Mouse (Mus musculus): ENCODE results near the gene Ano6. TPM values are rescaled to one million over a fixed set of nuclear protein-coding genes. Genes with fewer than 3 reads are reported as not detected.
A peak's percentile ranks its signal among the peaks of the same experiment; 100 is the strongest.

The Ano6 gene
- polyA plus RNA-seq, 1 experiment = 54.5 TPM

GRCm38 (mm10) chr15:95787578-95787977, 3.1 kb upstream of the Ano6 start:
- no peaks in the 10 kb centered on the region for H3K36me3 ChIP-seq (ENCODE audit: control insufficient read depth, insufficient read depth)
- H3K4me3 ChIP-seq = no peak overlapping the region
- no peak overlapping the region for H3K4me2 ChIP-seq (ENCODE audit: low read depth)
- H3K79me2 ChIP-seq (ENCODE audit: control insufficient read depth, insufficient read depth) = peaks cover 18% of the 10 kb centered on the region
- H3ac ChIP-seq (ENCODE audit: control insufficient read depth, insufficient read length) = no peak overlapping the region
- TF ChIP-seq REST (IDR thresholded peaks at IDR 0.05; ENCODE audit: insufficient read depth, insufficient read length) (no peak), POLR2A (IDR thresholded peaks at IDR 0.05; ENCODE audit: insufficient read length, low read depth) (no peak), MYOD1 (IDR thresholded peaks at IDR 0.05; ENCODE audit: control insufficient read depth in 1 of 3, insufficient read length in 2 of 3, low read depth in 2 of 3) (no peak), TCF3 (IDR thresholded peaks at IDR 0.05; ENCODE audit: insufficient read length, low read depth) (no peak), MAX (IDR thresholded peaks at IDR 0.05; ENCODE audit: low read depth) (no peak), USF1 (IDR thresholded peaks at IDR 0.05; ENCODE audit: low read depth) (no peak), CEBPB (IDR thresholded peaks at IDR 0.05; ENCODE audit: insufficient read depth, poor library complexity, severe bottlenecking) (no peak), SRF (IDR thresholded peaks at IDR 0.05; ENCODE audit: control insufficient read depth, insufficient read length, low read depth) (no peak), MYOG (IDR thresholded peaks at IDR 0.05; ENCODE audit: control insufficient read depth in 1 of 3, insufficient read depth in 1 of 3, insufficient read length in 2 of 3, low read depth in 2 of 3) (no peak), TCF12 (IDR thresholded peaks at IDR 0.05; ENCODE audit: insufficient read depth, poor library complexity, severe bottlenecking) (no peak), E2F4 (IDR thresholded peaks at IDR 0.05; ENCODE audit: insufficient read depth) (no peak), POLR2AphosphoS2 (IDR thresholded peaks at IDR 0.05; ENCODE audit: insufficient read length, low read depth) (no peak)
- no peaks in the 10 kb centered on the region for H3K27me3 ChIP-seq (ENCODE audit: control insufficient read depth, insufficient read depth, insufficient read length)

DNA sequence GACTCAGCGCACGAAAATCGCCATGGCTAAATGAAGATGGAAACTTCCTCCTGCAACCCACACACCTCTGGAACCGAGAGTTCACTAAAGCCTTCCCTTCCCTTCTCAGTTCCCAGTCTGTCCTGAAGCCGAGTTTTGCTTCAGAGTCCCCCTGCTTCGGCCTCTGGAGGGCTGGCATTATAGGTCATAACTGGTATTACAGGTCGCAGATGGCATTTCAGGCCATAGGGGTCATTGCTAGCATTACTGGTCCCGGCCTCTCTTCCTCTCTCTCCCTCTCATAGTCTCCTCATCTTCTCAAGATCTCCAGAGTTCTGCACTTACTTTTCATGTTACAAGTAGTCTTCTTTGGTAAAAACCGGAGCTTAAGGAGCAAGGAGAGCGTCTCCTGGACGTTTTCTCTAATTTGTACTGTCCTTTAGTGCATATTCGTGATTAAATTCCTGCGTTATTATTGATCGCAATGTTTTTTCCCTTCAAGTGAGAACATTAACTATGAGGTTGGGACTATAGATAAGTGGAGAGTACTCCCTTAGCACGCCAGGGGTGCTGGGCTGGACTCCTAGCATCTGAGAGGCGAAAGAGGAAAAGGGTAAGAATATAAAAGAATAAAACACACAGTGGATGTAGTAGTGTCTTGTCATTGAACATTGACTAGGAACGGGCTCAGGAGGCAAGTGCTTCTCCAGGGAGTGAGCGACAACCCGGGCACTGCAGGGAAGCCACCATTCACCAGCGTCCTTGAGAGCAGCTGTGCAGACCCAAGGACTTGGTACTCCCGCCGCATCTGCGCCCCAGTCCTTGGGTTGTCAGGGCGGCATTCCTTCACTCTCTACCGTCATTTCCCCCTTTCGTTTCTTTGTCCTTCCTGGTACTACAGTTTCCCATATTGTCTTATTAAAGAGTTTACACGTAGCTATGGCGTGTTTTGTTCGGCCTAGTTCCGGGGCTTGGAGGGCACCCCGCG, 798 bp upstream of the Ano6 start:
- no peak for TF ChIP-seq TCF12 (IDR thresholded peaks at IDR 0.05; ENCODE audit: insufficient read depth, poor library complexity, severe bottlenecking)
- peak in 2 of 3 experiments; percentile 35 to 73 for TF ChIP-seq MYOG (IDR thresholded peaks at IDR 0.05; ENCODE audit: control insufficient read depth in 1 of 3, insufficient read depth in 1 of 3, insufficient read length in 2 of 3, low read depth in 2 of 3)
- no peak for TF ChIP-seq MAX (IDR thresholded peaks at IDR 0.05; ENCODE audit: low read depth)
- TF ChIP-seq TCF3 (IDR thresholded peaks at IDR 0.05; ENCODE audit: insufficient read length, low read depth) = no peak
- no peak for TF ChIP-seq REST (IDR thresholded peaks at IDR 0.05; ENCODE audit: insufficient read depth, insufficient read length)
- TF ChIP-seq E2F4 (IDR thresholded peaks at IDR 0.05; ENCODE audit: insufficient read depth) = no peak
- TF ChIP-seq POLR2A (IDR thresholded peaks at IDR 0.05; ENCODE audit: insufficient read length, low read depth) = no peak
- TF ChIP-seq USF1 (IDR thresholded peaks at IDR 0.05; ENCODE audit: low read depth) = no peak
- TF ChIP-seq SRF (IDR thresholded peaks at IDR 0.05; ENCODE audit: control insufficient read depth, insufficient read length, low read depth) = no peak
- no peak for TF ChIP-seq POLR2AphosphoS2 (IDR thresholded peaks at IDR 0.05; ENCODE audit: insufficient read length, low read depth)
- TF ChIP-seq MYOD1 (IDR thresholded peaks at IDR 0.05; ENCODE audit: control insufficient read depth in 1 of 3, insufficient read length in 2 of 3, low read depth in 2 of 3) = peak in 2 of 3 experiments; percentile 46 to 52
- TF ChIP-seq CEBPB (IDR thresholded peaks at IDR 0.05; ENCODE audit: insufficient read depth, poor library complexity, severe bottlenecking) = no peak
- Histone ChIP-seq H3ac (ENCODE audit: control insufficient read depth, insufficient read length) (peak overlapping the region; percentile 68), H3K4me2 (ENCODE audit: low read depth) (peak overlapping the region; percentile 88), H3K4me3 (peak overlapping the region; percentile 74), H3K27me3 (ENCODE audit: control insufficient read depth, insufficient read depth, insufficient read length) (no peaks in the 10 kb centered on the region), H3K79me2 (ENCODE audit: control insufficient read depth, insufficient read depth) (peaks cover 41% of the 10 kb centered on the region), H3K36me3 (ENCODE audit: control insufficient read depth, insufficient read depth) (no peaks in the 10 kb centered on the region)

DNA sequence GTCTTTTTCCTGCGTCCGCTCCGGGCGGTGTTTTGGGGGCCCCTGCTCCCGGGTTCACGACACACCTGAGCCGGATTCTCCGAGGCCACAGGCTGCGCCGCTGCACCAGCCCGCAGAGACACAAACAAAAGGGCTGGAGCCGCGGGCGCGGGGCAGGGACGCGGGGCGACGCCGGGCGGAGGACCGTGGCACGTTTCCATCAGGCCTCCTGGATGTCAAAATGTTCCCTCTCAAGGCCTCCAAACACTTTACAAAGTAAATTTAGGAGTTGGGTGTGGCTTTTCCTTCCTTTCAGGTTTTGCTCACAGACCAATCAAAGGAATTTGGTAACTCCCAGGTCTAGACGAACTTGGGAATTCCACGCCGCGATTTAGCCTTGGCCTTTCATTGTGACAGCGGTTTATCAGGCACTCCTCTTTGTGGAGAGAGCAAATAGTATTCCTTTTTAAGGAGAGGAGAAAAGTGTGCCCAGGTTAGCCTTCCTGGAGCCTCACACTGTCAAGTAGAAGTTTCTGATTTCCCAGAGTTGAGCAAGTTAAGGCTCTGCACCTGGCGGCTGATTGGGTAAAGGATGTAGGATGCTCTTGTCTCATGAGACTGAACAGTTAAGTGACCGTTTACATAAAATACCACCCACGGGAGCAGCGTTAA, 623 bp downstream of the Ano6 start:
- H3K79me2 ChIP-seq (ENCODE audit: control insufficient read depth, insufficient read depth) = peaks cover 55% of the 10 kb centered on the region
- TF ChIP-seq TCF12 (IDR thresholded peaks at IDR 0.05; ENCODE audit: insufficient read depth, poor library complexity, severe bottlenecking) = no peak
- no peak for TF ChIP-seq USF1 (IDR thresholded peaks at IDR 0.05; ENCODE audit: low read depth)
- TF ChIP-seq SRF (IDR thresholded peaks at IDR 0.05; ENCODE audit: control insufficient read depth, insufficient read length, low read depth) = no peak
- no peak for TF ChIP-seq REST (IDR thresholded peaks at IDR 0.05; ENCODE audit: insufficient read depth, insufficient read length)
- no peak for TF ChIP-seq POLR2A (IDR thresholded peaks at IDR 0.05; ENCODE audit: insufficient read length, low read depth)
- TF ChIP-seq MYOG (IDR thresholded peaks at IDR 0.05; ENCODE audit: control insufficient read depth in 1 of 3, insufficient read depth in 1 of 3, insufficient read length in 2 of 3, low read depth in 2 of 3) = no peak
- no peak for TF ChIP-seq TCF3 (IDR thresholded peaks at IDR 0.05; ENCODE audit: insufficient read length, low read depth)
- no peak for TF ChIP-seq CEBPB (IDR thresholded peaks at IDR 0.05; ENCODE audit: insufficient read depth, poor library complexity, severe bottlenecking)
- no peak for TF ChIP-seq E2F4 (IDR thresholded peaks at IDR 0.05; ENCODE audit: insufficient read depth)
- TF ChIP-seq POLR2AphosphoS2 (IDR thresholded peaks at IDR 0.05; ENCODE audit: insufficient read length, low read depth) = no peak
- TF ChIP-seq MAX (IDR thresholded peaks at IDR 0.05; ENCODE audit: low read depth) = no peak
- no peak for TF ChIP-seq MYOD1 (IDR thresholded peaks at IDR 0.05; ENCODE audit: control insufficient read depth in 1 of 3, insufficient read length in 2 of 3, low read depth in 2 of 3)
- peak overlapping the region; percentile 89 for H3K4me2 ChIP-seq (ENCODE audit: low read depth)
- H3K4me3 ChIP-seq = peak overlapping the region; percentile 74
- H3ac ChIP-seq (ENCODE audit: control insufficient read depth, insufficient read length) = peak overlapping the region; percentile 68
- H3K27me3 ChIP-seq (ENCODE audit: control insufficient read depth, insufficient read depth, insufficient read length) = no peaks in the 10 kb centered on the region
- no peaks in the 10 kb centered on the region for H3K36me3 ChIP-seq (ENCODE audit: control insufficient read depth, insufficient read depth)

DNA sequence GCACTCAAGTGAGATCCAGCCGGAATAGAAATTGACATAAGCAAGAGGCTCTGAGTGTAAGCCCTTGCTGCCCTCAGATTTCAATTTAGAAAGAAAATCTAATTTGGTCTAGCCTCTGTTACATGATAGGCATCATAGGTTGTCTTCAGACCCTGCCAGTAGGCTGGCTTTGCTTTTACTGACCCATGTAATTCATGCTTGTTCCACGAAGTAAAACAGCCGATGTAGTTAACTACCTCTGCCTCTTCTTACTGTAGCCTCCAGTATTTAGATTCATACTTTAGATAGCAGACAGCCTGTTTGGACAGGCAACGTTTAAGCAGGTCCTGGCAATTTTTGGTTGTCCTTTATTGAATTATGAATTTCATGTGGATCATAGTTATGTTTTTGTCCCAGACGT, 1.2 kb downstream of the Ano6 start:
- Histone ChIP-seq H3K79me2 (ENCODE audit: control insufficient read depth, insufficient read depth) (peaks cover 61% of the 10 kb centered on the region), H3K27me3 (ENCODE audit: control insufficient read depth, insufficient read depth, insufficient read length) (no peaks in the 10 kb centered on the region), H3K36me3 (ENCODE audit: control insufficient read depth, insufficient read depth) (peaks cover 3% of the 10 kb centered on the region), H3K4me2 (ENCODE audit: low read depth) (peak overlapping the region; percentile 89), H3K4me3 (peak overlapping the region; percentile 74), H3ac (ENCODE audit: control insufficient read depth, insufficient read length) (peak overlapping the region; percentile 68)
- TF ChIP-seq CEBPB (IDR thresholded peaks at IDR 0.05; ENCODE audit: insufficient read depth, poor library complexity, severe bottlenecking) (no peak), USF1 (IDR thresholded peaks at IDR 0.05; ENCODE audit: low read depth) (no peak), TCF3 (IDR thresholded peaks at IDR 0.05; ENCODE audit: insufficient read length, low read depth) (no peak), SRF (IDR thresholded peaks at IDR 0.05; ENCODE audit: control insufficient read depth, insufficient read length, low read depth) (no peak), MAX (IDR thresholded peaks at IDR 0.05; ENCODE audit: low read depth) (no peak), REST (IDR thresholded peaks at IDR 0.05; ENCODE audit: insufficient read depth, insufficient read length) (no peak), MYOG (IDR thresholded peaks at IDR 0.05; ENCODE audit: control insufficient read depth in 1 of 3, insufficient read depth in 1 of 3, insufficient read length in 2 of 3, low read depth in 2 of 3) (no peak), POLR2AphosphoS2 (IDR thresholded peaks at IDR 0.05; ENCODE audit: insufficient read length, low read depth) (no peak), E2F4 (IDR thresholded peaks at IDR 0.05; ENCODE audit: insufficient read depth) (no peak), MYOD1 (IDR thresholded peaks at IDR 0.05; ENCODE audit: control insufficient read depth in 1 of 3, insufficient read length in 2 of 3, low read depth in 2 of 3) (no peak), TCF12 (IDR thresholded peaks at IDR 0.05; ENCODE audit: insufficient read depth, poor library complexity, severe bottlenecking) (no peak), POLR2A (IDR thresholded peaks at IDR 0.05; ENCODE audit: insufficient read length, low read depth) (no peak)

Measured in myocyte (in vitro differentiated cells).